ENCODE assay signal across 17 mouse cellular contexts in the genomic region with DNA sequence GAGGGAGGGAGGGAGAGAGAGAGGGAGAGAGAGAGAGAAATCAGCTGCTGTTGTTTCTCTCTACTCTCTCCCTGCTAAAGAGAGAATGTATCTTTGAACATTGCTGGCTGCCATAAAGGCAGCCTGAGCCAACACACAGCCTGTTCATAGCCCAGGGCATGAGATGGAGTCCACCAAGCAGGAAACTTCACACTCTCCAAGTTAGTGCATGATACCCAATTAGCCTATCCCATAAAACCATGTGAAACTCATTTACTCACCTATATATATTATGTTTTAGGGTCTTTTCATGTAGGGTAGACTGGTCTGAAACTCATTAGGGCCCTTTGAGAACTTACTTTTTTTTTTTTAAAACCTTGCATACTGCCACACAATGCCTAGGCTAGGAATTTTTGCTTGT.
DNase-seq lines count a peak whose midpoint lies in the region; ATAC-seq and TF ChIP-seq lines count a peak whose summit lies in the region.
"Had no signal": no experiment of that assay in that cellular context is flagged by ENCODE, and none has a peak within 500 bp of the region (broad histone marks: within the 10 kb centered on the region; RNA-seq: fewer than 3 reads in every experiment).

No protein-coding gene starts in this region.

- no peak for DNase-seq in lung, postnatal 0 days (ENCODE audit: low spot score)
- no peak for DNase-seq in lung, postnatal 25 days (ENCODE audit: low spot score)
- peak; percentile 80 for DNase-seq in forelimb bud, embryonic 11.5 days (ENCODE audit: low read depth, low spot score)
- DNase-seq in limb, embryonic 10.5 days (ENCODE audit: low spot score) = no peak
- DNase-seq in right cerebral cortex, postnatal 14 days = no peak
- no peak for DNase-seq in adrenal gland, adult 8-10 months
- DNase-seq: adrenal gland, postnatal 14 days; cerebellum, adult 11-12 months; cerebellum, adult 2 months; cerebellum, adult 9-10 months; cerebellum, postnatal 10 days; cerebellum, postnatal 25 days had no signal

- no peak for TF ChIP-seq CTCF in lung, postnatal 0 days (IDR thresholded peaks at IDR 0.05)

- H3K9me3 ChIP-seq in lung, postnatal 0 days (ENCODE audit: low read length) = no peaks in the 10 kb centered on the region
- no peaks in the 10 kb centered on the region for H3K9me3 ChIP-seq in limb, embryonic 10.5 days (replicated peaks)
- H3K9me3 ChIP-seq in limb, embryonic 12.5 days = no peaks in the 10 kb centered on the region
- H3K9me3 ChIP-seq: embryonic facial prominence, embryonic 10.5 days; embryonic facial prominence, embryonic 12.5 days; forebrain, embryonic 13.5 days; forebrain, embryonic 15.5 days had no signal

- H3K27ac ChIP-seq in lung, postnatal 0 days (ENCODE audit: low read length) = no peak overlapping the region
- H3K27ac ChIP-seq in limb, embryonic 10.5 days = peak overlapping the region; percentile 75
- H3K27ac ChIP-seq in limb, embryonic 12.5 days = peak overlapping the region; percentile 8; the same call in 1 of the 2 replicates
- H3K27ac ChIP-seq: embryonic facial prominence, embryonic 10.5 days; embryonic facial prominence, embryonic 12.5 days; forebrain, embryonic 13.5 days; forebrain, embryonic 15.5 days had no signal

- TF ChIP-seq EP300 in lung, postnatal 0 days (IDR thresholded peaks at IDR 0.05) = no peak

- no peaks in the 10 kb centered on the region for H3K4me1 ChIP-seq in lung, postnatal 0 days (ENCODE audit: insufficient read depth, low read depth, low read length)
- H3K4me1 ChIP-seq in limb, embryonic 10.5 days = peaks cover 58% of the 10 kb centered on the region
- peaks cover 26% of the 10 kb centered on the region for H3K4me1 ChIP-seq in limb, embryonic 12.5 days (replicated peaks)
- H3K4me1 ChIP-seq: embryonic facial prominence, embryonic 12.5 days; forebrain, embryonic 15.5 days had no signal

- ATAC-seq in lung, postnatal 0 days = peak; percentile 38
- ATAC-seq in limb, embryonic 12.5 days (ENCODE audit: insufficient number of reproducible peaks, insufficient read depth, low FRiP score, low TSS enrichment, low read depth) = 0 out of 2 replicates have a peak, but pooled peaks have one; percentile 56
- ATAC-seq: forebrain, embryonic 13.5 days; forebrain, embryonic 15.5 days had no signal

- no peaks in the 10 kb centered on the region for H3K36me3 ChIP-seq in lung, postnatal 0 days (ENCODE audit: insufficient read depth, low read length)
- H3K36me3 ChIP-seq in limb, embryonic 10.5 days = no peaks in the 10 kb centered on the region
- H3K36me3 ChIP-seq in limb, embryonic 12.5 days = no peaks in the 10 kb centered on the region
- H3K36me3 ChIP-seq: embryonic facial prominence, embryonic 10.5 days; embryonic facial prominence, embryonic 12.5 days; forebrain, embryonic 15.5 days had no signal

- no peak overlapping the region for H3K9ac ChIP-seq in lung, postnatal 0 days (replicated peaks; ENCODE audit: low read depth)
- H3K9ac ChIP-seq in limb, embryonic 12.5 days (replicated peaks) = no peak overlapping the region
- H3K9ac ChIP-seq: embryonic facial prominence, embryonic 12.5 days; forebrain, embryonic 13.5 days; forebrain, embryonic 15.5 days had no signal

- no peaks in the 10 kb centered on the region for H3K27me3 ChIP-seq in lung, postnatal 0 days (replicated peaks; ENCODE audit: insufficient read depth, low read length)
- H3K27me3 ChIP-seq in limb, embryonic 10.5 days (ENCODE audit: low read depth, poor library complexity, severe bottlenecking) = no peaks in the 10 kb centered on the region
- 0 out of 2 replicates have a peak, but pooled peaks cover 4% of the 10 kb centered on the region for H3K27me3 ChIP-seq in limb, embryonic 12.5 days
- H3K27me3 ChIP-seq: embryonic facial prominence, embryonic 12.5 days; forebrain, embryonic 13.5 days; forebrain, embryonic 15.5 days had no signal

- H3K4me3 ChIP-seq in lung, postnatal 0 days (ENCODE audit: low read depth, low read length) = no peak overlapping the region
- H3K4me3 ChIP-seq in limb, embryonic 10.5 days = no peak overlapping the region
- H3K4me3 ChIP-seq in limb, embryonic 12.5 days (replicated peaks) = no peak overlapping the region
- H3K4me3 ChIP-seq: embryonic facial prominence, embryonic 10.5 days; embryonic facial prominence, embryonic 12.5 days; forebrain, embryonic 13.5 days; forebrain, embryonic 15.5 days had no signal

- H3K4me2 ChIP-seq in lung, postnatal 0 days (replicated peaks; ENCODE audit: low read depth, low read length) = no peak overlapping the region
- H3K4me2 ChIP-seq in limb, embryonic 12.5 days = no peak overlapping the region
- H3K4me2 ChIP-seq: embryonic facial prominence, embryonic 12.5 days; forebrain, embryonic 13.5 days; forebrain, embryonic 15.5 days had no signal
